Mouse (Mus musculus) neural tube, embryonic 10.5 days (tissue): ENCODE measurements around the gene Ppp2r3d.
"Not testable (repeated sequence)": the region's sequence is repeated elsewhere in the genome, so short reads cannot be mapped to it uniquely, and the experiment has no call there.

ENCODE experiments used
- DNase-seq: peaks from one replicate; pipeline ENCODE4 v3.0.0-alpha.2; 2017; ENCODE audit warnings: low spot score; ENCODE audit errors: extremely low spot score

Ppp2r3d gene

DNA sequence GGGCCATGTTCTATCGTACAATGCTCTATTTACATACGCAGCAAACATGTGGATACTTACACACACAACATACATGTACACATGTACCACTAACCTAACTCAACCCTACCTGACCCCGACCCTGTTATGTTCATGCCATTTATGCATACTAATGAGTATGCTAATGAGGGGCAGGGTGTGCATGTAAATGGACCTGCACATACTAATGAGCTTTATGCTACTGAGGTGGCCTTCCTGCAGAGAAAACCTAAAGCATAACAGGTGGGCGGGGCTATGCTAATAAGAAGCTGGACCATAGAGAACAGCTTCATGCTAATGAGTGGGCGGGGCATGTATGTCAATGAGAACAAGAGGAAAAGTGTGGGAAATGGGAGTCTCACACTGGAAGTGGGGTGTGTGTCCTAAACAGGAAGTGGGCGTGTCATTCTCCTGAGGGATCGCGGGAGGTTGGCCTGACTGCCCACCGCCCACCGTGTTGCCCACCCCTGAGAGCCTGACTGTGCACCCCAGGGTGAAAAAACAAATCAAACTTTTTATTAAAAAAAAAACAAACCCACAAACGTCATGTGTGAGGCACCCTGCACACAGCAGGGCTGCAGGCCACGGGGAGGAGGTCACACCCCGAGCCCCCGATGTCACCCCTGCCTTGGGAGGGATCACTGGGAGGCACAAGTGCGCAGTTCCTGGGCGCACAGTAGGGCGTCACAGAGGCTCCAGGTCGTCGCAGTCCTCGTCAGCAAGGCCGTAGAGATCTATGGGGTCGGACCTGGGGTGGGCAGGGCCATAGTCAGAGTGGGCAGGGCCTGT is at the start of gene Ppp2r3d:
TSS of gene Ppp2r3d (minus strand) at position 803 of the 807 bp plus-strand sequence.
- no peak for DNase-seq

DNA sequence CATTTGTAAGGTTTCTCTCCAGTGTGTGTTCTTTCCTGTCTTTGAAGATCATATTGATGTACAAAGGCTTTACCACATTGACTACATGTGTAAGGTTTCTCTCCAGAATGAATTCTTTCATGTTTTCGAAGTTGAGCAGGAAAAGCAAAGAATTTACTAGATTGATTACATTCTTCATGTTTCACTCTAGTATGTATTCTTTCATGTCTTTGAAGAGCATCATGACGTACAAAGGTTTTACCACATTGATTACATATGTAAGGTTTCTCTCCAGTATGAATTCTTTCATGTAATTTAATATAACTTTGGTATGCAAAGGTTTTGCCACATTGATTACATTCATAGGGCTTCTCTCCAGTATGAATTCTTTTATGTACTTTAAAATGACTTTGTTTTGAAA is 17.0 kb upstream of the Ppp2r3d start, which contains the start of gene Gm21836:
TSS of gene Gm21836 (minus strand) at position 101 of the 400 bp plus-strand sequence.
- not testable (repeated sequence) for DNase-seq

DNA sequence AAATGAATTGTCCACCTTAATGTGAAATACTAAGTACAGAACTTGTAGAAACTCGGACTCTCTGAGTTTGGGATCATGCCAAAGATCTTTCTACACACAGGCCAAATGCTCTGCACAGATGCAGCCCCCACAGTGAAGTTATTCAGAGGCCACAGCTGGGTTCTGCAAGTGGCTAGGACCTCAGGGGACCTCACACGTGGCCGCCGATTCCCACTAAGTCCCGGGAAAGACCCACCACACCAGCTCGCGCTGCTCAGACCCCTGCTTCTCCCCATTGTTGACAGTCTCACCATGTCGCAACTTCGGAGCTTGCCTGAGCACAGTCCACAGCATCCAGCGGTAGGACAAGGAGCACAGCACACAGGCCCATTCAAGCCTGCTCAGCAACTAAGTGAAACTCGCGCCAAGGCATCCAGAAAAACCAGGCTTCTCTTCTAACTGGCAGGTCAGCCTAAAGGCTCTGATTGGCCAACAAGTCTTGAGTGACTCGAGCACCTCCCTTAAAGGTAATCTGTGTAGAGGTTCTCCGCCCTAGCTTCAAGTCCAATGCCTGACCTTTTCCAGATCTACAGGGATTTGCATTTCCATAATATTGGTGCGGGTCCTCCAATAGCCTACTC is 3.8 kb upstream of the Ppp2r3d start:
- DNase-seq: not testable (repeated sequence)

DNA sequence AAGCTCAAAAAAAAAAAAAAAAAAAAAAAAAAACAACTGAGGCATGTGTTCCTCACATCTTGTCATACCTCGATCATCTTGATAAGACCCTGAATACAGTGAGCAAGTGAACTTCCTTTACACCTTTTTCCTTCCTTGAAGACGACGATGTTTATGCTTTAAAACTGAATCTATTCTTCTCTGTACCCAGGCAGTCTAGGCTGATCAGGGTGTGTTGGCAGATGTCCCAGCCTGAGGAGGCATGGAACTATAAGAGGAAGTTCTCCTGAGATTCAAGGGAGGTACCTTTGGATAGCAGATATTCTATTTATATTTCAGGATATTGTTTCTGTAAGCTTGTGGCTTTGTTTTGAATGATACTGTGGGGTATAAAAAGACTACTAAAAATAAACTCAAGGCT is 1.4 kb upstream of the Ppp2r3d start:
- DNase-seq: no peak

DNA sequence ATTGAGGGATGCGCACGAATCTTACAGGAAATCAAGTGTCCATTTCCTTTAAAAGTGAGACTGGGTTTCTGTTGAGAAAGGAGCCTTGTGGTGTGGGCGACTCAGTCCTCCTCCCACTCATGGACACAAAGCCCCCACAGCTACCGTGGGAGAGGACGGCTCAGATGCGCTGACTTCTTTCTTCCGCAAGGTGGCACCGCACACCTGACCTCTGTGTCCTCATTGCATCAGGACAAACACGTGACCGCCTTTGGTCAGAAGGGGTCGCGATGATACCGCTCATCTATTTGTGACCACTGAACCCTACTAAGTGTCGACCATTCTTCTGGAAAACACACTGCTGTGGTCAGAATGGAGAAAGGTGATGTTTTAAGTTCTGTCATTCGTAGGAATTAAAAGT is 1.0 kb downstream of the Ppp2r3d start:
- no peak for DNase-seq

DNA sequence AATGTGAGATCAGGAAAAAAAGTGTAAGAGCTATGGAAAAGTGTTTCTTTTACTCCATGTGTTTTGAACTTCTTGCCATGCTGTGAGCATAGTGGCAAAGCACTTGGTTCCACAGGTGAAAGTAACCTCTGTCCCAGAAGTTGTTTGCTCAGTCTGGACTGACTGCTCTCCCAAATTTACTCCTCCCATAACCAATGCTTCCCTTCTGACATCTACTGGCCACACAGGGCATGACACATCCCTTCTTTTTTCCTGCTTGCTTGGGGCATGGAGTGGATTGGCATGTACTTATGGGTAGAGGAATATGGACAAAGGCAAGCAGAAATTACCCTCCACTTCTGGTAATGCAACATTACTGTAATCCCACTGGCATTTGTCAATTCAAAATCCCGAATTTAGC is 20.1 kb downstream of the Ppp2r3d start:
- DNase-seq: peak; percentile 31

DNA sequence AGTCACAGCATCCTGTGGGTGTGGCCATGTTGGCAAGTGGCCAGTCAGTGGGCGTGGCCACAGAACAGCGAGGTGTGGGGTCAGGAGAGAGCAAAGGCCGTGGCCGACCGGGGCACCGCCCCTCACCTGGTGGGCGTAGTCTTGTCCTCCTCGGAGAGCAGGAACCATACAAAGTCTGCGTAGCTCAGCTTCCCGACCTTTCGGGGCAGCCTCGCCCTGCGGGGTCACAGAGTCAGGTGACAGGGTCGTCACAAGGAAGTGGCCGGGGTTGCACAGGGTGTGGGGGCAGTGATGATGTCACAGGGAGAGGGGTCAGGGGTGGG is 34.2 kb downstream of the Ppp2r3d start:
- no peak for DNase-seq

DNA sequence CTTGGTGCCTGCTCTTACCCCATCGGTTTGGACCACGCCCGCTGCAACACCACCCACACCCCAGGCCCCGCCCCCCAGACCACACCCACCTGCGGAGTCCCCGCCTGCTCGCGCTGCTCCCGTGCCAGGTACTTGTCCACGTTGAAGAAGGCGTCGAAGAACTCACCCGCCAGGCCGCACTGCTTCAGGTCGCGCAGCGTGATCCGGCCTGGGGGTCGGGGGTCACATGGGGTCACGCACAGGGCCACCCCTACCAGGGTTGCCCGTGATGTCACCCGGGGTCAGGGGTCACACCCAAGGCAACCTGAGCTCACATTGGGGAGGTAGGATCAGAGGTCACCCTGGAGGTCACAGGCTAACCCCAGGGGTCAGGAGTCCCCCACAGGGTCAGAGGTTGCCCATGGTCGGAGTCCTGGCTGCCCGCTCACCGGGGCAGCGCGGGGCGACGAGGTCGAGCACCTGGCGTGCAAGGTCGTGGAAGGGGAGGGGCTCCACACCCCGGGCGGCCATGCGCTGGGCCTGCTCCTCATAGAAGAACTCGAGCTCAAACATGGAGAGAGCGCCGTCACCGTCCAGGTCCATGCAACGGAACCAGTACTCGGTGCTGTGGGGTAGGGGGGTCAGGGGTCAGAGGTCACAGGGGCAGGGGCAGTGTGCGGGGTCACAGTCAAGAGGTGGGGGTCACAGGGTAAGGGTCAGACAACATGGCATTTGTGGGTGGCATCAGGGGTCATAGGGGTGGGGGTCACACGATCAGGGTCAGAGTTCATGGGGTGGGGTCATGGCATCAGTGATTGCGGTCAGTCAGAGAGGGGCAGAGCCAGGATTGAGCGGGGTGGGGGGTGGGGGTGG is 34.8 kb downstream of the Ppp2r3d start:
- DNase-seq: no peak

DNA sequence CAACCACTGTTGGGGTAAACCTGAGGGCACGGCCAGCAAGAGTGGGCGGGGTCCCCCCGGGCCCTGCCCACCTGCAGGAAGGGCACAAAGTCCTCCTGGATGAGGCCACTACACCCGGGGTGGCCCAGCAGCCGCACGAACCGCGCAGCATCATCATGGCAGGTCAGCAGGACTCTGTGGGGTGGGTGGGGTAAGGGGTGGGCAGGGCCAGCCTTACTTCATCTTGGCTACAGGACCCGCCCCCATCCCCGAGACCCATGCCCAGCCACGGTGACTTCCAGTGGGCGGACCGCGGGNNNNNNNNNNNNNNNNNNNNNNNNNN is 36.0 kb downstream of the Ppp2r3d start:
- DNase-seq: no peak

DNA sequence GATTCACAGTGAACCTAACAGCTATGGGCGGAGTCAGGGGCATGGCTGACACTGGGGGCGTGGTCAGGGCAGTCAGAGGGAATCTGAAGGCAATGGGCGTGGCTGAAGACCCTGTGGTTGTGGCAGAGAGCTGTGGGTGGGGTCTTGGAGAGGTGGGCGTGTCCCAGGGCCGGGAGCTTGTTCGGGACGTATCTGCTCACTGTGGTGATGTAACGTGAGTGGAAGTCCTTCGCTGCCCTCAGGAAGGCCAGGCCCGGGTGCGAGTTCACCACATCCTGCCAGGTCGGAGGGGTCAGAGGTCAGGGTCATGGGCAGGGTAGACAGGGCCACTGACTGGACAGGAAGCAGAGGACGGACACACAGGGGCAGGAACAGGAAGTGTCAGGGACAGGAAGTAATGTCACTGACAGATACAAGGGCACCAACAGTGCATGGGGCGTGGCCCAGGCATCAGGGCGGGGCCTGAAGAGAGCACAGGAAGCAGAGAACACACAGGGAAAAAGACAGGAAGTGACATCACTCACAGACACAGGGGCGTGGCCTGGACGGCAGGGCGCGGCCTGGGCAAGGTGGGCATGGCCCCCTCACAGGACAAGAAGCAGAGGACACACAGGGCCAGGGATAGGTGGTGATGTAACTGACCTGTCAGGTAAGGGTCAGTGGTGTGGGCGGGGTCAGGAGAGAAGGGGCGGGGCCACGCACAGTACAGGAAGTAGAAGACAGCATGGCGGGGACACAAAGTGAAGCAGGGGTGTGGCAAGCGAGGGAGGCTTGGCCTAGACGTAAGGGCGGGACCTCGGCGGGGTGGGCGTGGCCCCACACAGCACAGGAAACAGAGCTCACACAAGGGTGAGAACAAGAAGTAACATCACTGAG is 36.6 kb downstream of the Ppp2r3d start:
- DNase-seq: peak; percentile 13

DNA sequence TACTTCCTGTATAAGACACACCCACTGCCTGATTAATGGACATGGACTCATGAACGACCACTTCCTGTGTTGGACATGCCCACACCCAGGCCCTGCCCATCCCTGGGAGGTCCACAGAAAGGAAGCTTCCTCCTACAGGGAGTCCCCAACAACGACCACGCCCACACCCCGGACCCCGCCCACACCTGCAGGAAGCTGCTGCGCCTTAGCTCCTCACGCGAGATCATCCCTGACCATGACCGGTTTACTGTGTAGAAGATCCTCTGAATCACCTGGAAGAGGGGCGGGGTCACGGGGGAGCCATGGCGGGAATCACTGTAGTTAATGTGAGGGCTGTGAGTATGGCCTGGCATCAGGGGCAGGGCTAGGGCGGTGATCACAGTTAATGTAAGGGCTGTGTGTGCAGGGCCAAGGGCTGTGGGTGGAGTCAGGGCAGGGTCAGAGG is 37.3 kb downstream of the Ppp2r3d start:
- peak; percentile 12 for DNase-seq

DNA sequence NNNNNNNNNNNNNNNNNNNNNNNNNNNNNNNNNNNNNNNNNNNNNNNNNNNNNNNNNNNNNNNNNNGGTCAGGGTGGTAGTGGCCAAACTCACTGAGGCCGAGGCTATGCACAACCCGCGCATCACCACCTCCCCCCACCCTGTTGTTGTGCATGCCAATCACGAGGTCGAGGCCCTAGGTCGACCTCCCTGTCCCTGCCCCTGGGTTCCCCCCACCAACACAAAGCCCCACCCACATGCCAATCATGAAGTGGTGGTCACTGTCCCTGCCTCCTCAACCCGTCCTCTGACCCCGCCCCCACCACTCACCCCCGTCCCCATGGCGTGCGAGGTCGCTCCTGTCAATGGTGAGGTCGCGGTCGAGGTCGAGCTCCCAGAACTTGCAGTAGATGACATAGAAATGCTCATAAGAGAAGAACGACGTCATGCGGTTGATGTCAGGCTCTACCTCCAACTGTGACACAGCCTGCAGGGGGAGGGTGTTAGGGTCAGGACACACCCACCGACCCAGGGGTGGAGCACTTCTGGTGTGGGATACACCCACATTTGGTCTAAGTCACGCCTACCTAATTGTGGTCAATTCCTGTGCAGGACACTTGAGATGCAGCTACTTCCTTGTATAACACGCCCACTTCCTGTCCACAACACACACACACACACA is 37.9 kb downstream of the Ppp2r3d start:
- peak; percentile 12 for DNase-seq

DNA sequence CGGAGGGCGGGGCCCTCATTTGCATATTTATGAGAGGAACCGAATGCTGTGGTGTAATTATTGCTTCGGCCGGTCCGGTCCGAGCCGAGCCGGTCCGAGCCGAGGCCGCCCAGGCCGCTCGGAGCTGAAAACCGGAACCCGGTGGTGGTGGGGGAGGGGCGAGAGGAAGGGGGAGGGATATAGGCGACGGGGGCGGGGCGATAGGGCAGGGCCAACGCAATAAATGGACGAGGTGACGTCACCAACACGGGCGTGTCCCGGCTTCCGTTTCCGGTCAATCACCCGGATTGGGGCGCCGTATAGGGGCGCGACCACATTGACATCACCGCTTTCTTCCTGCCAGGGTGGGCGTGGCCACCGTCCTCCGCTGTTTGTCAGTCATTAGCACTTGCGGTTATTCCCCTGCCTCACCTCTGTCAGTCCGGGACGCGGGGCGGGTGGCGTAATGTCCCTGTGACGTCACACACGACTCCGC is 51.2 kb downstream of the Ppp2r3d start:
- peak; percentile 97 for DNase-seq

DNA sequence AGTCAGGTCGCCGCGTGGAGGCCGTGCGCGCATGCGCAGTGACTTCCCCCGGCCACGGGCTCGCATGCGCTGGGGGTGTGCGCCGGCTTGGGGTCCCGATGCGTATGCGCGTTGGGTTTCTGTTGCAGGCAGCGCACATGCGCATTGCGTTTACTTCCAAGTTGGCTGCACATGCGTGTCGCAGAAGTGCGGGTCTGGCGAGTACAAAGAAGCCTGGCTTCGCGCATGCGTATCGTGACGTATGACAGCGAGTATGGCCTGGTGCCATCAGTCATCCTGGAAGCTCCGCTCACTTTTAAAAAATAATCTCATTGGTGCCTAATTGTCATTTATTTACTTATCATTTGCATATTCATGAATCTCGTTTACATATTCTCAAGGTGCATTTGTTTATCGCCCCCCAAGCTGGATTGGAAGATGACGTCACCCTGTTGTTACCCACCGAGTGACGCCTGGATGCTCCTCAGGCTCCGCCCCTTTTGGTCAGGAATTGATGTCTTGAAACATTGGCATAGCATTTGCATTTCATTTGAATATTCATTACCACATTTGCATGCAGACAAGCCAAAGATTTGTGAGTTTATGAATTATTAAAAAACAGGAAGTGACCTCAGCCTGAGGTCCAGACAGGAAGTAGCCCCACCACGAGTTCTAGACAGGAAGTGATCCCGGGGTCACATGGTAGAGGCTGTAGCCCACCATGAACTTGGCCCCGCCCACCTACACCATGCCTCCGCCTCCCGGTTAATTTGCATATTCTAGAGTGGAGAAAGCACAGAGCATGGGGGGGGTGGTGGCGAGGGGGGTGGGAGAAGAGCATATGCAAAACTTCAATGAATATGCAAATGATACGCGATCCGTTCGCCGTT is 51.9 kb downstream of the Ppp2r3d start:
- peak; percentile 96 for DNase-seq

DNA sequence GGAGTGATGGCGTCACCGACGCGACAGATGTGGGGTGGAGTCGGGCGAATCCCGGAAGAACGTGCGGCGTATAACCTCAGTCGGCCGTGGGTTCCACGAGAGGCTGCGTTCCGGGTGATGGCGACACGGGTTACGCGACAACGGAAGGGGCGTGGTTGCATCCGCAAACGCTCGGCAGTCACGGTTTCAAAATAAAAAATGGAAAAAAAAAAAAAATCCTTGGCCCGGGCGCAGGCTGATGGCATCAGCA is 52.5 kb downstream of the Ppp2r3d start:
- no peak for DNase-seq

DNA sequence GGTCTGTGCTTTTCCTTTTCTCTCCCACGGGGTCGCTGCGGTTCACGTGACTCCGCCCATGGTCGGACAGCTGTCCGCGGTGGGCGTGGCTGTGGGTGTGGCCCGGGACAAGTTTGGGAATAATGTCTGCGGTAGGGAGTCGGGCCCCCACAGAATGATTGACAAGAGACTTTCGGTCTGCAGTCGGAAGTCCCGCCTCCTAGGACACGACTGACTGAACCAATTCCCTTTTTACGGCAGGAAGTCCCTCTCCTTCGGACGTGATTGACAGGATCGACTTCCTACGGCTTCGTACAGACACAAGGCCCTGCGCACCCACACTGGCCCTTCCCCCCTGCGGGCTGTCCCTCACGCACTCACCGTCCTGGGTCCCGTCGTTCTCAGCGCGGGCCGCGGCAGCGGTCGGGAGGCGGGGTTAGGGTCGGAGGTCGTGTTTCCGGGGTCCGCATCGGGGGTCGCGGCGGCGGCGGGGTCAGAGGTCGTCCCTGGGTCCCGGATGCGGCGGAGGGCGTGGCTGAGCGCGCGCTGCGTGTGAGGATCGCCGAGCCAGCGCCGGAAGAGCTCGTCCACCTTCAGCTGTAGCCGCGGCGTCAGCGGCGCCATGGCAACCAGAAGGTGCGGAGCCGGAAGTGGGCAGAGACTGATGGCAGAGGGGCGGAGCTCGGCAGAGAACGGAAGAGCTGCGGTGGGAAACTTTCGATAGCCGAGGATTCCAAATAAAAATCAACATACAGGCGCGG is 53.0 kb downstream of the Ppp2r3d start:
- peak; percentile 98 for DNase-seq

DNA sequence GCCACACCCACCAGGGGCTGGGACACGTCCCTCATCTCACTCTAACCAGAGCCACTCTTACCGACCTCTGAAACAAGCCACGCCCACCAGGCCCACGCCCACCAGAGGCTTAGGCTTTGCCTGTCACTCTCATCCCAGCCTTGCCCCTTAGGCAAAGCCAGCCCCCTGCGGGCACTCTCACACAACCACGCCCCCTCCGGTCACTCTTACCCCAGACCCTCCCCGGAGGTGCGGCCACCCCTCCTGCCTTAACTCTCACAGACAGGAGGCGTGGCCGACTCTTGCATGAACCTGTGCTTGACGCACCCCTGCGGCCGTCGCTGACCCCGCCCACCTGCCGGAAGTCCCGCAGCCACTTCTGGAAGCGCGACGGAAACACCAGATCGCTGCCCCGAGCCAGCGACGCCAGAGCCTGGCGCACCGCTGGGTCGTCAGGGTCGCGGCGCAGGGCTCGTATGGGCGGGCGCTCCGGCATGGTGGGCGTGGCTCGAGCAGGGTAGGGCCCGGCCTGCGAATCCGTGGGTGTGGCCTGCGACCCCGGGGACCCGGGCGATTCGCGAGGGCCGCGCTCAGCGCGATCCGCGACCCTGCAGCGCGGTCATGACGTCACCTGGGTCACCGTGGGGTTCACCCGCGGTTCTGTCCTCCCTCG is 53.7 kb downstream of the Ppp2r3d start:
- peak; percentile 94 for DNase-seq

DNA sequence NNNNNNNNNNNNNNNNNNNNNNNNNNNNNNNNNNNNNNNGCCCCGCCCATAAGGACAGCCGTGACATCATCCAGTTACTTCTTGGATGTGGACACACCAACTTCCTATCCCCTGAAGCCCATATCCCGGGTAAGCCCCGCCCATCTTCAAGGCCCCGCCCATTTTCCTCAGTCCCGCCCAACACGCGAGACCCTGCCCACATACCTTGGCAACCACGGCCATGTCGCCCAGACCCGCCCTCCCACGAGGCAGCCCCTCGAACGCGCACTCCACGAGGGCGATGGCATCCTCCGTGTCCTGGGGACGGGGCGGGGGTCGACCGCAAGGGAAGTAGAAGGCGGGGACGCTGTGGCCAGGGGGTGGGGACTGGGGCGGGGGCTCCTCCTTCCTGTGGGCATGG is 54.3 kb downstream of the Ppp2r3d start:
- no peak for DNase-seq

DNA sequence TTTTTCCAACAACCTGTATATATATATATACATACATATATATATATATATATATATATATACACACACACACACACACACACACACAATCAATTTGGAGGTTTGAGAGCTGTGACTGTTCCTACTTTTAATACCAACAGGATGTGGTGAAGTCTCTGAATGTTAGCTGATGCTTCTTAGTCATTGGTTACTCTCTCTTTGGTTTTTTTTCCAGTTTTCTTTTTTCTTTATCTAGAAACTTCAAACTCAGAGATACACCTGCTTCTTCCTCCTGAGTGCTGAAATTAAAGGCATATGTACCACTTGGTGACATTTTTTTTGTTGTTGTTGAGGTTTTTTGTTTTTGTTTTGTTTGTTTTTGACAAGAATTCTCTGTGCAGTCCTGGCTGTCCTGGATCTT is 63.8 kb downstream of the Ppp2r3d start:
- no peak for DNase-seq
